Mouse (Mus musculus) stomach, postnatal 0 days (tissue): ENCODE results near the gene Zbtb9.

Experiments
- CTCF ChIP-seq: IDR thresholded peaks from 2 replicates; pipeline ENCODE4 v1.5.1; 2016; ENCODE audit warnings: antibody characterized with exemption, low read depth, mild to moderate bottlenecking, moderate library complexity
- EP300 ChIP-seq: optimal IDR thresholded peaks from 2 replicates; pipeline ENCODE3; 2016; ENCODE audit warnings: antibody characterized with exemption

DNA sequence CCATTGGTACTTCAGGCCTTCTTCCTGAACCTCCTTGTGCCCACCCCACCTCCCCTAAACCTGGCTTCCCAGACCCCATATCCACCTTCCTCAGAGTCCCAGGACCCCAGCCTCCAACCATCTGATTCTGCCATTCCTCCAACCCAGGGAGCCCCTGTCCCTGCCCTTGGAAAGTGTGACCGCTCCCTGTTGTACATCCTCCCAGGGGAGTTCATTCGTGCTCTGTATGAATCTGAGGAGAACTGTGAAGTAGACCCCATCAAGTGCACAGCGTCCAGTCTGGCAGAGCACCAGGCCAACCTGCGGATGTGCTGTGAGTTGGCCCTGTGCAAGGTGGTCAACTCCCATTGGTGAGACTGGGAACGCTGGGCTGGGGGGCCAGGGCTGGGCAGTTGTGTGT is 15.1 kb upstream of the Zbtb9 start:
- TF ChIP-seq CTCF (no peak), EP300 (no peak)
